Mouse (Mus musculus) testis, adult 2 months (tissue): ENCODE data around the gene Tnpo3.

Experiments
- CTCF ChIP-seq: fragments of 200-500 bp; IDR thresholded peaks from 2 replicates; pipeline ENCODE4 v1.5.1; 2012; ENCODE audit warnings: low read depth, mild to moderate bottlenecking, inconsistent platforms, low read length, moderate library complexity; ENCODE audit not compliant: control insufficient read depth, insufficient read depth, insufficient replicate concordance
- POLR2A ChIP-seq: fragments of 200-500 bp; IDR thresholded peaks from 2 replicates; pipeline ENCODE4 v1.6.1; 2012; ENCODE audit warnings: low read depth, mild to moderate bottlenecking, inconsistent platforms, low read length, moderate library complexity; ENCODE audit not compliant: control insufficient read depth

- TF ChIP-seq CTCF (no peak), POLR2A (no peak)
Measured at GRCm38 (mm10) chr6:29540223-29540622, 69.5 kb downstream of the Tnpo3 start.
